Mouse (Mus musculus): ENCODE results near the gene Atg4a-ps. TPM values are rescaled to one million over a fixed set of nuclear protein-coding genes. Genes with fewer than 3 reads are reported as not detected.

Gene Atg4a-ps
- polyA plus RNA-seq, 1 experiment from 2014 or later, result 0.13 TPM

DNA sequence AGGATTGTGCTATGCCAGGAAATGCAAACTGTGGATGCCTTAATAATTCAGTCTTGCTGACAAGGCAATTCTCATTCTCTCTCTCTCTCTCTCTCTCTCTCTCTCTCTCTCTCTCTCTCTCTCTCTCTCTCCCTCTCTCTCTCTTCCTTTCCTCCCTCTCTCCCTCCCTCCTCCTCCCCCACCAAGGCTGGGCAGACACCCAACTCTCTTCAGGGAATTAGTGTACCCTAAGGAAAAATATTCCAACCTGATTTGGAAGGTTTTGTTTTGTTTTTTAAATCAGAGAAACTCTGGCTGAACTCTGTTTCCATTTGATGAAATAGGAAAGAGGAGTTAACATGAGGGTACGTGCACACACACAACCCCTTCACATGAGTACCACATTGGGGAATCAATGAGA lies 44.3 kb downstream of the Atg4a-ps start:
- H3K9me3 ChIP-seq (replicated peaks), result no peaks in the 10 kb centered on the region
- WGBS, result 51% methylated on average over 1 of the region's 1 CpGs
- no peak overlapping the region for H3K4me3 ChIP-seq (replicated peaks)
- no peak overlapping the region for H3K27ac ChIP-seq (replicated peaks)
- no peaks in the 10 kb centered on the region for H3K36me3 ChIP-seq
- ATAC-seq (ENCODE audit: insufficient number of reproducible peaks, low FRiP score, low TSS enrichment, low read depth), result no peak
- peaks cover 9% of the 10 kb centered on the region for H3K4me1 ChIP-seq
- no peaks in the 10 kb centered on the region for H3K27me3 ChIP-seq
- H3K4me2 ChIP-seq (replicated peaks), result no peak overlapping the region
- no peak overlapping the region for H3K9ac ChIP-seq

DNA sequence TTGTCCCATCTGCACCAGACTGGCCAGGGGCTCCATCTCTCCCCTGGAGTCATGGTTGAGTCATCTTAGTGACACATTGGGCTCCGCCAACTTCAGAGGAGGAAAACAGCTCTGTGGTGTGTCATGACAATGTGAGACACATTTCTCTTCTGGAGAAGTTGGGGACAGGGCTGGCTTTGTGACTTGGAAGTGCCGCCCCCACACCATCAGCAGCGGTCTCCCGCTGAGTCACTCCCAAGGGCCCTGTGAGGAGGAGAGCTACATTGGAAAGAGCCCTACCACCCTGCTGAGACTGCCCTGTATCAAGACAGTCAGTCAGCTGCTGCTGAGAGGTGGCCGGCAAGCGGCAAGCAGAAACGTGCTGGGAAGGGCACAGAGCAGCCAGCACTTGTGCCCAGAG lies 44.9 kb downstream of the Atg4a-ps start:
- WGBS, result 35% methylated on average over 7 of the region's 7 CpGs
- Histone ChIP-seq H3K9ac (no peak overlapping the region), H3K9me3 (replicated peaks) (no peaks in the 10 kb centered on the region), H3K27me3 (no peaks in the 10 kb centered on the region), H3K27ac (replicated peaks) (no peak overlapping the region), H3K4me1 (peaks cover 9% of the 10 kb centered on the region), H3K36me3 (no peaks in the 10 kb centered on the region), H3K4me2 (replicated peaks) (no peak overlapping the region), H3K4me3 (replicated peaks) (no peak overlapping the region)
- ATAC-seq (ENCODE audit: insufficient number of reproducible peaks, low FRiP score, low TSS enrichment, low read depth), result no peak

GRCm38 (mm10) chr3:103597586-103597985 lies 48.3 kb downstream of the Atg4a-ps start:
- WGBS, result 73% methylated on average over 4 of the region's 4 CpGs
- no peak overlapping the region for H3K9ac ChIP-seq
- no peak for ATAC-seq (ENCODE audit: insufficient number of reproducible peaks, low FRiP score, low TSS enrichment, low read depth)
- H3K27ac ChIP-seq (replicated peaks), result no peak overlapping the region
- H3K4me1 ChIP-seq, result peaks cover 14% of the 10 kb centered on the region
- H3K9me3 ChIP-seq (replicated peaks), result no peaks in the 10 kb centered on the region
- no peak overlapping the region for H3K4me3 ChIP-seq (replicated peaks)
- no peaks in the 10 kb centered on the region for H3K27me3 ChIP-seq
- no peaks in the 10 kb centered on the region for H3K36me3 ChIP-seq
- no peak overlapping the region for H3K4me2 ChIP-seq (replicated peaks)

- H3K4me3 ChIP-seq (replicated peaks), result no peak overlapping the region
- 84% methylated on average over 7 of the region's 7 CpGs for WGBS
Observed at GRCm38 (mm10) chr3:103595271-103595810, 50.5 kb downstream of the Atg4a-ps start.

More at GRCm38 (mm10) chr3:103595271-103595810, 50.5 kb downstream of the Atg4a-ps start:
- Histone ChIP-seq H3K9ac (no peak overlapping the region), H3K36me3 (no peaks in the 10 kb centered on the region), H3K27ac (replicated peaks) (no peak overlapping the region), H3K4me2 (replicated peaks) (no peak overlapping the region), H3K27me3 (no peaks in the 10 kb centered on the region), H3K9me3 (replicated peaks) (no peaks in the 10 kb centered on the region), H3K4me1 (peaks cover 4% of the 10 kb centered on the region; the same call in 1 of the 2 replicates)
- ATAC-seq (ENCODE audit: insufficient number of reproducible peaks, low FRiP score, low TSS enrichment, low read depth), result no peak

Small RNA genes lying within 50 kb of the gene (microRNA-seq; reads per million reads assigned to microRNA genes)
- gene Gm25325 (ENCODE audit: borderline number of aligned reads), result not detected

Other genes starting within 250 kb of the Atg4a-ps start
- gene Syt6, start 70.8 kb downstream of the Atg4a-ps start, polyA plus RNA-seq (2015; fragmentation: Nextera tagmentation; extraction: Ambion mirVana), result 1.2 and 1.3 TPM in 2 replicates
- 70.8 and 79.0 TPM in 2 replicates for gene Olfml3, start 91.9 kb upstream of the Atg4a-ps start, polyA plus RNA-seq (2015; fragmentation: Nextera tagmentation; extraction: Ambion mirVana)
- gene Gm10964, start 93.3 kb upstream of the Atg4a-ps start, polyA plus RNA-seq (2015; fragmentation: Nextera tagmentation; extraction: Ambion mirVana), result not detected in 2 replicates
- 12.4 TPM in 2 replicates for gene Hipk1, start 145.5 kb upstream of the Atg4a-ps start, polyA plus RNA-seq (2015; fragmentation: Nextera tagmentation; extraction: Ambion mirVana)
- gene Dclre1b, start 163.4 kb upstream of the Atg4a-ps start, polyA plus RNA-seq (2015; fragmentation: Nextera tagmentation; extraction: Ambion mirVana), result 26.8 and 27.3 TPM in 2 replicates
- gene Ap4b1, start 163.5 kb upstream of the Atg4a-ps start, polyA plus RNA-seq (2015; fragmentation: Nextera tagmentation; extraction: Ambion mirVana), result 22.2 and 23.4 TPM in 2 replicates
- 0.84 and 1.1 TPM in 2 replicates for gene Gm43064, start 163.5 kb upstream of the Atg4a-ps start, polyA plus RNA-seq (2015; fragmentation: Nextera tagmentation; extraction: Ambion mirVana)
- 0.18 TPM in 1 of 2 replicates, not detected in the other for gene Bcl2l15, start 186.5 kb upstream of the Atg4a-ps start, polyA plus RNA-seq (2015; fragmentation: Nextera tagmentation; extraction: Ambion mirVana)
- 1.3 and 1.8 TPM in 2 replicates for gene Ptpn22, start 213.7 kb upstream of the Atg4a-ps start, polyA plus RNA-seq (2015; fragmentation: Nextera tagmentation; extraction: Ambion mirVana)

Data from embryonic facial prominence, embryonic 15.5 days (tissue).